Mouse (Mus musculus) liver, postnatal 0 days (tissue): ENCODE measurements around the gene Ric8b.

Experiments
- CTCF ChIP-seq: sonication (generic); IDR thresholded peaks from 2 replicates; pipeline ENCODE4 v1.5.1; 2016; ENCODE audit warnings: antibody characterized with exemption, low read depth
- EP300 ChIP-seq: IDR thresholded peaks from 2 replicates; pipeline ENCODE4 v1.6.1; 2016; ENCODE audit warnings: antibody characterized with exemption, low read depth, mild to moderate bottlenecking

DNA sequence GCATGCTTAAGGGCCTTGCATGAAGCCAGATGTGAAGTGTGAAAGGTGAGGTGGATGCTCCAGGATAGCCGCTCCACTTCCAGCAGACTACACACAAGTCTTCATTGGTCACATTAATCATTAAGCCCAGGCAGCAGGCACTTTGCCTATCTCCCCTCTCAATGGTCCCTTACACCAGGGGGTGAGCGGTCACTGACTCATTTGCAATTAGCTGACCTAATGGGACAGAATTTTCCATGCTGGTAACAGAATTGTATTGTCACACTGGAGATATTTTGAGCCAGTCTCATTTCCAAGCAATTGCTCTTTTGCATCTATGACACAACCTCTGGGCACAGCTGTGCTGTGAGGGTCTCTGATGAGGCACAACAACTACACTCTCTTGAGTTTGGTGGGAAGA, 15.2 kb upstream of the Ric8b start:
- TF ChIP-seq EP300 (no peak), CTCF (no peak)
